Mouse (Mus musculus): ENCODE results near the gene Calcoco1.

DNA sequence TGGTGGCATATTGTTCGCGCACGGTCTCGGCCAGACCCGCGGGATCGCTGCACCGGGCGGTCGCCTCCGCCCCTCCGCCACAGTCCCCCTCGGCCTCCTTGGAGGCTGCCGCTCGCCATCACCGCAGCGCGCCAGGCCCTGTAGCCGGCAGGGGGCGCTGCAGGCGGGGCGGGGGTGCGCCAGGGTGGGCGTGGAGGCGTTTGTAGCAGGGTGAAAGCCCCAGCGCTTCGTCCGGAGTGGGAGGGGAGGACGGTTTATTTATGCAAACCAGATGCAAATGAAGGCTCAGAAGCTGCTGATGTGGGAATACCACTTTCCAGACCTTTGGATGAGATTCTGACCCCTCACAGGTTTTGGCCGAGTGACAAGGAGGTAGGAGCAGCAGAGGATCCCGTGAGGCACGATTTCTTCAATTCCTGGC is 29.0 kb downstream of the Calcoco1 start:
- TF ChIP-seq CHD2 (IDR thresholded peaks at IDR 0.05; ENCODE audit: low read depth, low read length) (no peak), ZNF384 (IDR thresholded peaks at IDR 0.05; ENCODE audit: low read depth, low read length) (no peak)
